Mouse (Mus musculus) liver, embryonic 14.5 days (tissue): ENCODE data around the gene Tm2d3.

Experiments
- CTCF ChIP-seq: IDR thresholded peaks from 2 replicates; pipeline ENCODE4 v1.5.1; 2016; ENCODE audit warnings: antibody characterized with exemption, low read depth, control low read depth
- EP300 ChIP-seq: IDR thresholded peaks from 2 replicates; pipeline ENCODE4 v1.6.1; 2016; ENCODE audit warnings: antibody characterized with exemption, low read depth

GRCm38 (mm10) chr7:65663225-65663790, 27.7 kb upstream of the Tm2d3 start:
- TF ChIP-seq EP300 (no peak), CTCF (no peak)
